Mouse (Mus musculus): ENCODE measurements around the gene Dpp6. TPM values are rescaled to one million over a fixed set of nuclear protein-coding genes. Genes with fewer than 3 reads are reported as not detected.

Dpp6 gene
- polyA plus RNA-seq, 1 experiment from 2014 or later, result 0.22 TPM

GRCm38 (mm10) chr5:27324346-27324928 is 507.4 kb downstream of the Dpp6 start:
- Histone ChIP-seq H3K4me1 (ENCODE audit: insufficient read depth) (no peaks in the 10 kb centered on the region), H3K27ac (ENCODE audit: low read depth) (no peak overlapping the region), H3K4me3 (ENCODE audit: low read depth, low read length) (no peak overlapping the region), H3K9me3 (ENCODE audit: low read depth, low read length) (no peaks in the 10 kb centered on the region), H3K4me2 (no peak overlapping the region), H3K9ac (no peak overlapping the region), H3K36me3 (ENCODE audit: insufficient read depth) (no peaks in the 10 kb centered on the region), H3K27me3 (ENCODE audit: insufficient read depth, low read length) (no peaks in the 10 kb centered on the region)
- no peak for ATAC-seq (ENCODE audit: insufficient read depth)
- WGBS, result 45% methylated on average over 3 of the region's 3 CpGs
- DNase-seq, result no peak
- TF ChIP-seq CTCF (IDR thresholded peaks at IDR 0.05; ENCODE audit: low read depth), result no peak

DNA sequence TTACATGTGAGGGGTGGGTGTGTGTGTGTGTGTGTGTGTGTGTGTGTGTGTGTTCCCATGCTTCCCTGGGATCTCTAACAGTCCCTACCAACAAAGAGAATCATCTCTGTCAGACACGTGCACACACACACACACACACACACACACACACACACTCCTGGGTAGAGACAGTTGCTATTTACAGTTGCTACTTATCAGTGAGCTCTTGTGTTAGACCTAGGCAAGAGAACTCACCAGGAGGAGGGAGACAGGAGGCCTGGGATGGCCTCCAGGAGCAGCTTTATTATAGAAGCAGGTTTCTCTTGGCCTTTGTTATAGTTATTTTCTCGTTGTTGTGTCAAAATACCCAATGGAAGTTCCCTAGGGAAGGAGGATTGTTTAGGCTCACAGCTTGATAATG is 519.7 kb downstream of the Dpp6 start:
- Histone ChIP-seq H3K9ac (no peak overlapping the region), H3K4me1 (ENCODE audit: insufficient read depth) (no peaks in the 10 kb centered on the region), H3K4me3 (ENCODE audit: low read depth, low read length) (no peak overlapping the region), H3K4me2 (no peak overlapping the region), H3K27me3 (ENCODE audit: insufficient read depth, low read length) (no peaks in the 10 kb centered on the region), H3K27ac (ENCODE audit: low read depth) (no peak overlapping the region), H3K36me3 (ENCODE audit: insufficient read depth) (no peaks in the 10 kb centered on the region), H3K9me3 (ENCODE audit: low read depth, low read length) (no peaks in the 10 kb centered on the region)
- no peak for ATAC-seq (ENCODE audit: insufficient read depth)
- no peak for TF ChIP-seq CTCF (IDR thresholded peaks at IDR 0.05; ENCODE audit: low read depth)
- WGBS, result 47% methylated on average over 2 of the region's 2 CpGs
- DNase-seq, result no peak

DNA sequence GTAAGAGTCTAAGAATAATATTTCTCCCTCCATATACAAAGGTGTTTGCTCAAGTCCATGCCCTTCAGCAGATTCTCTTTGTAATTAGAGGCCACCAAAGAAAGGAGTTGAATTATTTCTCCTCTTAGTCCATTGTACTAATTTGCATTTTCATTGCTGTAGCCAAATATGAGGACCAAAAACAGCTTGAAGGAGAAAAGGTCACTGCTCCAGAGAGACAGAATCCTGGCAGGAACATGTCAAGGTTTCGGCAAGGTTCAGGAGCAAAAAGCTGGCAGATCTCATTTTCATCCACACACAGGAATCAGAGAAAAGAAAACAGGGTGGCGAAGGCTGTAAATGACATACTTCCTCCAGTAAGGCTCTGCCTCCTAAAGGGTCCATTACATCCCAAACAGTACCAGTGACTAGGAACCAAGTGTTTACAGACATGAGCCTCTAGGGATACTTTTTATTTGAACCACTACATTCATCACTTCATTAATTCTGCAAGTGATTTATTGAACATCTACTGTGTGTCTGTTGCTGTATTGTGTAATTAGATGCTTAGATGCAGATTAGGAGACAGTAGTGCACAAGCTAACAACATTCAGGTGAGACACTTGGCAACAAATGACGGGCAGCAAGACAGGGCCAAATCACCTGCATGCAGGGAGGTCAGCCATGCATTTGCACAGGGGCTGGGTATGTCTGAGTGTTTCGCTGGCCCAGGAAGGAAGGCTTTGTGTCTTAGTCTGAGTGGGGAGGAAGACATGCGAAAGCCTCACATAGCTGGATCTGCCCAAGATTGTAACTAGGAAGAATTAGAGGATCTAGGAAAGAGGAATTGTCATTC is 522.4 kb downstream of the Dpp6 start:
- no peak for ATAC-seq (ENCODE audit: insufficient read depth)
- 71% methylated on average over 5 of the region's 5 CpGs for WGBS
- Histone ChIP-seq H3K4me3 (ENCODE audit: low read depth, low read length) (no peak overlapping the region), H3K27ac (ENCODE audit: low read depth) (no peak overlapping the region), H3K9ac (no peak overlapping the region), H3K4me2 (no peak overlapping the region), H3K4me1 (ENCODE audit: insufficient read depth) (no peaks in the 10 kb centered on the region), H3K9me3 (ENCODE audit: low read depth, low read length) (no peaks in the 10 kb centered on the region), H3K36me3 (ENCODE audit: insufficient read depth) (no peaks in the 10 kb centered on the region), H3K27me3 (ENCODE audit: insufficient read depth, low read length) (no peaks in the 10 kb centered on the region)
- no peak for TF ChIP-seq CTCF (IDR thresholded peaks at IDR 0.05; ENCODE audit: low read depth)
- no peak for DNase-seq

GRCm38 (mm10) chr5:27342276-27342675 is 525.3 kb downstream of the Dpp6 start:
- no peak for ATAC-seq (ENCODE audit: insufficient read depth)
- WGBS, result 63% methylated on average over 6 of the region's 6 CpGs
- TF ChIP-seq CTCF (IDR thresholded peaks at IDR 0.05; ENCODE audit: low read depth), result no peak

DNA sequence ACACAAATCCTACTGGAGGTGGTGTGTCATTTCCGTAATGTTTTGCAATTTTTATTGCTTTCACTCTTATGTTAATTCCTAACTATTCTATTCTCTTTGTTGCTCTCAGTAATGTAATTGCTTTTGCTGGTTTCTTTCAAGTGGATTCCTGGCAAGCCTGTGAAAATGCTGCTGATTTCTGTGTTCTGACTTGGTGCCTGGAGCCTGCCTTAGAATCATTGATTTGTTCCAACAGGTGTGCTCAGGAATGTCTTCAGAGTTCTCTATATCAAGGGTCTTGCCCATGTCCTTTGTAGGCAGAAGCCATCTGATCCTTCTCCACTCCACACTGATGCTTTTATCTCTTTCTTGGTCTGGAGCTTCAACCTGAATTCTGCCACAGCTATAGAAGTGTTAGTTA is 526.6 kb downstream of the Dpp6 start:
- WGBS, result 88% methylated on average over 1 of the region's 1 CpGs
- TF ChIP-seq CTCF (IDR thresholded peaks at IDR 0.05; ENCODE audit: low read depth), result no peak
- Histone ChIP-seq H3K9ac (no peak overlapping the region), H3K4me1 (ENCODE audit: insufficient read depth) (no peaks in the 10 kb centered on the region), H3K9me3 (ENCODE audit: low read depth, low read length) (no peaks in the 10 kb centered on the region), H3K27ac (ENCODE audit: low read depth) (no peak overlapping the region), H3K4me3 (ENCODE audit: low read depth, low read length) (no peak overlapping the region), H3K36me3 (ENCODE audit: insufficient read depth) (no peaks in the 10 kb centered on the region), H3K27me3 (ENCODE audit: insufficient read depth, low read length) (no peaks in the 10 kb centered on the region), H3K4me2 (no peak overlapping the region)
- DNase-seq, result no peak
- no peak for ATAC-seq (ENCODE audit: insufficient read depth)

More at GRCm38 (mm10) chr5:27342276-27342675, 525.3 kb downstream of the Dpp6 start:
- Histone ChIP-seq H3K27ac (ENCODE audit: low read depth) (no peak overlapping the region), H3K27me3 (ENCODE audit: insufficient read depth, low read length) (no peaks in the 10 kb centered on the region), H3K4me2 (no peak overlapping the region), H3K4me1 (ENCODE audit: insufficient read depth) (no peaks in the 10 kb centered on the region), H3K4me3 (ENCODE audit: low read depth, low read length) (no peak overlapping the region), H3K9ac (no peak overlapping the region), H3K36me3 (ENCODE audit: insufficient read depth) (no peaks in the 10 kb centered on the region), H3K9me3 (ENCODE audit: low read depth, low read length) (no peaks in the 10 kb centered on the region)
- no peak for DNase-seq

GRCm38 (mm10) chr5:27348181-27349095 is 531.4 kb downstream of the Dpp6 start:
- no peak for TF ChIP-seq CTCF (IDR thresholded peaks at IDR 0.05; ENCODE audit: low read depth)
- no peaks in the 10 kb centered on the region for H3K9me3 ChIP-seq (ENCODE audit: low read depth, low read length)
- no peaks in the 10 kb centered on the region for H3K27me3 ChIP-seq (ENCODE audit: insufficient read depth, low read length)
- H3K36me3 ChIP-seq (ENCODE audit: insufficient read depth), result no peaks in the 10 kb centered on the region
- ATAC-seq (ENCODE audit: insufficient read depth) (no peak), DNase-seq (no peak)
- no peak overlapping the region for H3K4me3 ChIP-seq (ENCODE audit: low read depth, low read length)
- WGBS, result 66% methylated on average over 5 of the region's 5 CpGs
- no peak overlapping the region for H3K4me2 ChIP-seq
- H3K27ac ChIP-seq (ENCODE audit: low read depth), result no peak overlapping the region
- no peak overlapping the region for H3K9ac ChIP-seq
- H3K4me1 ChIP-seq (ENCODE audit: insufficient read depth), result no peaks in the 10 kb centered on the region

DNA sequence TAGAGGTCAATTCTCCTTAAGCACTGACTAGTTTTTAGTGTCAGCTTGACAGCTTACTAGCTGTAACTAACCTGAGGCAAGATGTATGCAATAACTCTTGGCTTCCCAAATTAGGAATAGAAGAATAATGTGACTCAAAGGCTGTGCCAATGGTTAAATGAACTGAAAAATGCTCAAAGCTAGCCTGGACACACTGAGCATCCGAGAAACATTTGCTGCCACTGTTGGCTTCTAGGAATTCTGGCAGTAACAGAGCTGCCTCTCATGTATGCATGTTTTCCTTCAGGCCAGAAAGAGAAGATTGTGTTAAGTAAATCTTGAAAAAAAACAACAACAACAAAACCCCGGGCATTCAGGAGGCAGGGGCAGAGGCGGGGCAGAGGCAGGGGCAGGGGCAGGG is 540.6 kb downstream of the Dpp6 start:
- Histone ChIP-seq H3K27ac (ENCODE audit: low read depth) (no peak overlapping the region), H3K9me3 (ENCODE audit: low read depth, low read length) (no peaks in the 10 kb centered on the region), H3K9ac (no peak overlapping the region), H3K27me3 (ENCODE audit: insufficient read depth, low read length) (no peaks in the 10 kb centered on the region), H3K4me1 (ENCODE audit: insufficient read depth) (no peaks in the 10 kb centered on the region), H3K4me2 (no peak overlapping the region), H3K36me3 (ENCODE audit: insufficient read depth) (no peaks in the 10 kb centered on the region), H3K4me3 (ENCODE audit: low read depth, low read length) (no peak overlapping the region)
- DNase-seq, result no peak
- WGBS, result 64% methylated on average over 3 of the region's 3 CpGs
- TF ChIP-seq CTCF (IDR thresholded peaks at IDR 0.05; ENCODE audit: low read depth), result no peak
- ATAC-seq (ENCODE audit: insufficient read depth), result no peak
